In the genomic region with DNA sequence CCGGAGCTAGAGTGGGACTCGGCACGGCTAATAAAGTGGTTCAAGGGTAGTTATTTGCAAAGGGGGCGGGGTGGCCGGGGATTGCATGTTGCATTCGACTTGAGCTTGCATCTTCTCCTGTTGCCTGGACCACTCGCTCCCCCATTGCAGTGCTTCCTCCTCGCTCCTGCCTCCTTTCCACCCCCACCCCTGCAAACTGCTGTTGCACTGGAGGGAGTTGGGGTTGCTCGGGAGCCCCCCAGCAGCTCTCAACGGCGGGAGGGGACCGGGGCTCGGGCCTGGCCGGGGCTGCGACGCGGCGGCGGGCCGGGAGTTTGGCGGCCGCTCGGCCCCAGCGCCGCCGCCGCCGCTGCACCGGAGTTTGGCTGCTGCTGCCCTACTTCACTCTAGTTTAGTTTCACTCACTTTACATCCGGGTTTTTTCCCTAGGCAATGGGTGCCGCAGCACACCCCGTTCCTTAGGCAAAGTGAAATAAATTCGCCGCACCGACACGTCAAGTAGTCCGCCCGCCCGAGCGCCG, we compare ENCODE assay signal across 8 mouse cellular contexts.
DNase-seq lines count a peak whose midpoint lies in the region; ATAC-seq lines count a peak whose summit lies in the region.

No protein-coding gene starts in this region.

- peak overlapping the region; percentile 96 for H3K27ac ChIP-seq in midbrain, embryonic 11.5 days (ENCODE audit: low read depth, low read length)

- peaks cover 19% of the 10 kb centered on the region for H3K4me1 ChIP-seq in midbrain, embryonic 11.5 days (ENCODE audit: control insufficient read depth, insufficient read depth, low read length)

- H3K9me3 ChIP-seq in midbrain, embryonic 11.5 days (ENCODE audit: control insufficient read depth, low read length) = no peaks in the 10 kb centered on the region

- no peaks in the 10 kb centered on the region for H3K36me3 ChIP-seq in midbrain, embryonic 11.5 days (ENCODE audit: control insufficient read depth, insufficient read depth, low read length)

- H3K4me3 ChIP-seq in midbrain, embryonic 11.5 days (ENCODE audit: low read depth, low read length) = peak overlapping the region; percentile 64

- DNase-seq in adrenal gland, postnatal 10 days = peak; percentile 83
- peak; percentile 87 for DNase-seq in embryo, embryonic 9.5 days (ENCODE audit: extremely low spot score)
- peak; percentile 87 for DNase-seq in kidney, adult 11 months
- DNase-seq in left cerebral cortex, postnatal 4 days = peak; percentile 78
- peak; percentile 96 for DNase-seq in midbrain, embryonic 11.5 days (ENCODE audit: low spot score, missing footprints)
- DNase-seq in right cerebral cortex, postnatal 4 days = peak; percentile 69
- peak; percentile 90 for DNase-seq in yolk sac, embryonic 10.5 days (ENCODE audit: low spot score)

- peak; percentile 43 for ATAC-seq in granulocyte monocyte progenitor cell, adult 5-6 weeks (replicated peaks; ENCODE audit: poor library complexity, severe bottlenecking)
- peak; percentile 67 for ATAC-seq in midbrain, embryonic 11.5 days (ENCODE audit: low FRiP score)

- intact Hi-C loops in left cerebral cortex, postnatal 4 days (cut with DNase I) = loop anchor here (2.0 to 10.0 kb wide), 2 partner anchors 124 to 152 kb away; no protein-coding TSS in a partner anchor

- H3K4me2 ChIP-seq in midbrain, embryonic 11.5 days = peak overlapping the region; percentile 60

- under 1% methylated on average over 41 of the region's 41 CpGs for WGBS in midbrain, embryonic 11.5 days

- peak overlapping the region; percentile 92 for H3K9ac ChIP-seq in midbrain, embryonic 11.5 days (ENCODE audit: low read length)

- H3K27me3 ChIP-seq in midbrain, embryonic 11.5 days (ENCODE audit: control insufficient read depth, insufficient read depth, low read length) = no peaks in the 10 kb centered on the region

Comparison
In these comparisons a context has a peak if more than half of its experiments do, and no peak if none do; other contexts are left out.
1. Peak in every context shown above with its lines: DNase-seq, ATAC-seq, H3K4me3 ChIP-seq and H3K27ac ChIP-seq.